Mouse (Mus musculus): ENCODE measurements around the gene Ckap5.
A peak's percentile ranks its signal among the peaks of the same experiment; 100 is the strongest.

Gene Ckap5

DNA sequence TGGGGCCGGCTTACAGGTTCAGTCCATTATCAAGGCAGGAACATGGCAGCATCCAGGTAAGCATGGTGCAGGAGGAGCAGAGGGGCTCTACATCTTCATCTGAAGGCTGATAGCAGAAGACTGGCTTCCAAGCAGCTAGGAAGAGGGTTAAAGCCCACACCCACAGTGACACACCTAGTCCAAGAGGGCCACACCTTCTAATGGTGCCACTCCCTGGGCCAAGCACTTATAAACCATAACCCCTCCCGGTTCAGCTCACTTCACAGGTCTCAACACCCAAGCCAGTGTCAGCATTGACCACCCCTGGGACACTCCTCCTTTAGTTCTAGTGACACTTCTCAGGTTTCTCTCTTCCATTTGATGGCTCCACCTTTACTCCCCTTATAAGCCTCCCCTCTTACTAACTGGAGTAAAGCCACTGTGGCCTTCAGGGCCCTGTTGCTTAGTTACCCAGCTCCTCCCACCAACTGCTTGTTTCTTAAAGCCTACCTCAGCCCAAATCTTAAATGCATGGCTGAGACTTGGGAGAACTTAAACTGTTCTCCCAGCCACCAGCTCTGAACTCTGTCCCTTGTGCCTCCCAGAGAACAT, 116.4 kb downstream of the Ckap5 start:
- TF ChIP-seq POU5F1 (IDR thresholded peaks at IDR 0.05; ENCODE audit: borderline replicate concordance, low read length), result no peak
- TF ChIP-seq CTCF (conservative IDR thresholded peaks at IDR 0.05; ENCODE audit: low read length), result no peak
- no peak for TF ChIP-seq NANOG (IDR thresholded peaks at IDR 0.05; ENCODE audit: borderline replicate concordance, low read length)
- Histone ChIP-seq H3K27me3 (ENCODE audit: insufficient read depth, low read length) (no peaks in the 10 kb centered on the region), H3K36me3 (ENCODE audit: insufficient read depth, low read length) (peaks cover 61% of the 10 kb centered on the region), H3K4me1 (replicated peaks; ENCODE audit: low read depth, low read length) (peaks cover 70% of the 10 kb centered on the region), H3K4me3 (replicated peaks; ENCODE audit: low read length) (no peak overlapping the region), H3K9me3 (ENCODE audit: low read length) (no peaks in the 10 kb centered on the region)

DNA sequence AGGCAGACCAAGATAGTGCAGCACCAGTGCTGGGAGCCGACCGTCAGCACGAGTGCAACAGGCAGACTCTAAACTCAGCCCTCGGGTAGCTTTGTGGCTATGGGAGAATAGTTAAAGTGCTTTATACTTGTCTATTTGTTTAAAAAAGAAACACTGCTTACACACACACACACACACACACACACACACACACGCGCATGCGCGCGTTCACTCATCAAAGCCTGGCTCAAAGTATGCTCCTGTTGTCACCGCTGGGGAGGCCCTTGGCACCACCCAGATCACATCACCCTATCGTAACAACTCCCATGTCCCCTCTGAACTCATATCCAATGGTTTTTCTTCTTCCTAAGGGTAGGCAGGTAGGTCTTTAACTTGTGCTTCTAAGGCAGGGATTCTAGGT, 117.5 kb downstream of the Ckap5 start:
- H3K4me3 ChIP-seq (replicated peaks; ENCODE audit: low read length), result no peak overlapping the region
- H3K36me3 ChIP-seq (ENCODE audit: insufficient read depth, low read length), result peaks cover 64% of the 10 kb centered on the region
- H3K27me3 ChIP-seq (ENCODE audit: insufficient read depth, low read length), result no peaks in the 10 kb centered on the region
- no peaks in the 10 kb centered on the region for H3K9me3 ChIP-seq (ENCODE audit: low read length)
- TF ChIP-seq CTCF (conservative IDR thresholded peaks at IDR 0.05; ENCODE audit: low read length), result no peak
- no peak for TF ChIP-seq POU5F1 (IDR thresholded peaks at IDR 0.05; ENCODE audit: borderline replicate concordance, low read length)
- no peak for TF ChIP-seq NANOG (IDR thresholded peaks at IDR 0.05; ENCODE audit: borderline replicate concordance, low read length)
- H3K4me1 ChIP-seq (replicated peaks; ENCODE audit: low read depth, low read length), result peaks cover 75% of the 10 kb centered on the region

DNA sequence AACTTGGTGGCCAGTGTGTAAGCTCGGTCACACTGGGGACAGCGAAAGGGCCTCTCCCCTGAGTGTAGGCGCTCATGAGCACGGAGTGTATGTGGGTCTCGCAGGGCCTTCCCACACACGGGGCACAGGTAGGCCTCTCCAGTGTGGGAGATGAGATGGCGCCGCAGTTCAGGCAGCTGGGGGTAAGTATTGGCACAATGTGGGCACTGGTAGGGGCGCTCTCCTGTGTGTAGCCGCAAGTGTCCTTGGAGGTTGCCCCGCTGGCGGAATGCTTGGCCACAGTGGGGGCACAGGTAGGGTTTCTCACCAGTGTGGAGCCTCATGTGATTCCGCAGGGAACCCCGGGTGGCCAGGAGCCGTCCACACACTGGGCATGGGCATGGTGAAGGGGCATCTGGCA, 118.8 kb downstream of the Ckap5 start:
- Histone ChIP-seq H3K36me3 (ENCODE audit: insufficient read depth, low read length) (peaks cover 64% of the 10 kb centered on the region), H3K27me3 (ENCODE audit: insufficient read depth, low read length) (no peaks in the 10 kb centered on the region), H3K4me1 (replicated peaks; ENCODE audit: low read depth, low read length) (peaks cover 74% of the 10 kb centered on the region), H3K9me3 (ENCODE audit: low read length) (no peaks in the 10 kb centered on the region), H3K4me3 (replicated peaks; ENCODE audit: low read length) (peak overlapping the region; percentile 67)
- TF ChIP-seq NANOG (IDR thresholded peaks at IDR 0.05; ENCODE audit: borderline replicate concordance, low read length) (no peak), CTCF (conservative IDR thresholded peaks at IDR 0.05; ENCODE audit: low read length) (no peak), POU5F1 (IDR thresholded peaks at IDR 0.05; ENCODE audit: borderline replicate concordance, low read length) (no peak)

DNA sequence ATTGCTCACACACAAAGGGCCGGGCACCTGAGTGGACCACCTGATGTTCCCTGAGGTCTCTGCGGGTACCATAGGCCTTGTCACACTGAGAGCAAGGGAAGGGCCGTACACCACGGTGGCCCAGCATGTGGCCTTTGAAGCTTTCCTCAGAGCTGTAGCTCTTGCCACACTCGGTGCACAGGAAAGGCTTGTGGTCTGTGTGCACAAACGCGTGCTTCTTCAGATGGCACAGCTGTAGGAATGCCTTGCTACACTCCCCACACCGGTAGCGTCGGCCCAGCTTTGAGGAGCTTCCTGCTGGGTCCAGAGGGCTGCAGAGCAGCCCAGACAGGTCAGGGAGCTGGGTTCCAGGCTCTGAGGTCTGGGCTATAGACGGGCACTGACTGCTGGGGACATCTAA, 119.2 kb downstream of the Ckap5 start:
- Histone ChIP-seq H3K4me1 (replicated peaks; ENCODE audit: low read depth, low read length) (peaks cover 79% of the 10 kb centered on the region), H3K4me3 (replicated peaks; ENCODE audit: low read length) (peak overlapping the region; percentile 67), H3K9me3 (ENCODE audit: low read length) (no peaks in the 10 kb centered on the region), H3K36me3 (ENCODE audit: insufficient read depth, low read length) (peaks cover 64% of the 10 kb centered on the region), H3K27me3 (ENCODE audit: insufficient read depth, low read length) (no peaks in the 10 kb centered on the region)
- TF ChIP-seq CTCF (conservative IDR thresholded peaks at IDR 0.05; ENCODE audit: low read length) (no peak), NANOG (IDR thresholded peaks at IDR 0.05; ENCODE audit: borderline replicate concordance, low read length) (no peak), POU5F1 (IDR thresholded peaks at IDR 0.05; ENCODE audit: borderline replicate concordance, low read length) (no peak)

DNA sequence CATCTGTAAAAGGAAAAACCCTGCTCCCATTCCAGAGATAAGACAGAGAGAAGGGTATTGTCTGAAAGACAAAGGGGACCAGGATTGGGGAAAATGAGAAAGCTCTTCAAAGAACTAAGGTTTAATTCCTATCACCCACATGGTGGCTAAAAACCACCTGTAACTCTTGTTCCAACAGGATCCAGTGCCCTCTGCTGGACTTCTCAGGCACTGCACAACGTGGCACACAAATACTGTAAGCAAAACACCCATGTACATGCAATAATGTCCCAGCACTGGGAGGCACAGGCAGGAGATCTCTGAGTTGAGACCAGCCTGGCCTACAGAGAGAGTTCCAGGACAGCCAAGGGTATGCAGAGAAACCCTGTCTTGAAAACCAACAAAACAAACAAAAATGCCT, 120.2 kb downstream of the Ckap5 start:
- TF ChIP-seq POU5F1 (IDR thresholded peaks at IDR 0.05; ENCODE audit: borderline replicate concordance, low read length) (no peak), CTCF (conservative IDR thresholded peaks at IDR 0.05; ENCODE audit: low read length) (peak; percentile 97)
- H3K9me3 ChIP-seq (ENCODE audit: low read length), result no peaks in the 10 kb centered on the region

DNA sequence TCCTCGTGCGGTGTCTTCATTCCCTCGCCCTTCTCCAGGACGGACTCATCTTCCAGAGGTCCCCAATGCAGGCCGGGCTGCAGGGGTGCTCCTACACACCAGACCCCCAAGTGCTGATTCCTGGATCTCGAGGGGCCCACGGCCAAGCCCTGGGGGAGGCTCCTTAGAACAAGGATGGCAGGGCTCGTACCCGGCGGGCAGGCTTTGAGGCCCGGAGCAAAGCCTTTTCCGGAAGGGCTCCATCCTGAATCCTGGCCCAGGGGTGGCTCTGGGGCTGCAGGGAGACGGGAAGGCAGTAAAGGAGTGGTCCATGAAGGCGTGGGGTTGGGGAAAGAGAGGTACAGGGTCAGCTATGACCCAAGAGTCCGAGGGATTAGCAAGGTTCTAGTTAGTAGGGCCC, 122.6 kb downstream of the Ckap5 start:
- no peak for TF ChIP-seq NANOG (IDR thresholded peaks at IDR 0.05; ENCODE audit: borderline replicate concordance, low read length)
- TF ChIP-seq CTCF (conservative IDR thresholded peaks at IDR 0.05; ENCODE audit: low read length), result no peak
- no peak for TF ChIP-seq POU5F1 (IDR thresholded peaks at IDR 0.05; ENCODE audit: borderline replicate concordance, low read length)
- Histone ChIP-seq H3K36me3 (ENCODE audit: insufficient read depth, low read length) (peaks cover 54% of the 10 kb centered on the region), H3K27me3 (ENCODE audit: insufficient read depth, low read length) (no peaks in the 10 kb centered on the region), H3K4me1 (replicated peaks; ENCODE audit: low read depth, low read length) (peaks cover 79% of the 10 kb centered on the region), H3K4me3 (replicated peaks; ENCODE audit: low read length) (peak overlapping the region; percentile 99), H3K9me3 (ENCODE audit: low read length) (no peaks in the 10 kb centered on the region)

More for the DNA sequence above, 120.2 kb downstream of the Ckap5 start:
- Histone ChIP-seq H3K27me3 (ENCODE audit: insufficient read depth, low read length) (no peaks in the 10 kb centered on the region), H3K4me3 (replicated peaks; ENCODE audit: low read length) (no peak overlapping the region), H3K36me3 (ENCODE audit: insufficient read depth, low read length) (peaks cover 63% of the 10 kb centered on the region), H3K4me1 (replicated peaks; ENCODE audit: low read depth, low read length) (peaks cover 87% of the 10 kb centered on the region)

DNA sequence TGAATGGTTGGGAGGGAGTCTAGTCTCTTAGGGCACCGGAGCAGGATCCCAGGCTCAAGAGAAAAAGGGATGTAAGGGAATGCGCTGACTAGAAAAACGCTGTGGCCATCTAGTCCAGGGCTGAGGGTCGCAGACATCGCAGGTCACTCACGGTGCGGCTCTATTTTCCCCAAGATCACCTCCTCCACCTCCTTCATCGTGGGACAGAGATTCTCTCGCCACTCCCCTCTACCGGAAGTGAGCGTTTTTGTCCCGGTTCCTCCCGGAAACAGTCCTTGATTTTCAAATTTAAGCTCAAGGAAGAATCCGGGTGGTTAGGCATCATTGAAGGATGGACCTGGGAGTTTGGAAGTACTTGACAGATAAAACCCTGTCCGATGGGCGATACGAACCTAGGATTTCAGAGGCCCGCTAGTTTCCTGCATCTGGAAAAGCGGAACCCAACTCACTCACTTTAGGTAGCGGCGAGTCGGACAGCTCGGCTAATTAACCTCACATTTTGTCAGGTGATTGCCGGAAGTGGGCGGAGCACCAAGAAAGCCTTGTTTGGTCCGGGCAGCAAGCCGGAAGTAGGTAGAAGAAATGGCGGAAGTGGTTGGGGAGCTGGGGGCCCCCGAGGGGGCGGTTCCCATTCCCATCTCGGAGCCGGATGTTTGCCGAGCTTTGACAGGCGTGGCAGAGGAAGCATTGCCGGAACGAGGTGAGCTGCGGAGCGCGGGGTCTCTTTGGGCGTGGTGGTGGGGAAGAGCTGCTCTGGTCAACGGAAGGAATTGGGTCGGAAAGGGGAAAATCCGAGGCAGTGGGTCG, 123.2 kb downstream of the Ckap5 start, which contains the start of the genes Zfp408 and Arhgap1:
Zfp408 (minus strand) TSS at position 239 of the 807 bp plus-strand sequence.
Arhgap1 (plus strand) TSS at position 308 of the 807 bp plus-strand sequence.
- H3K36me3 ChIP-seq (ENCODE audit: insufficient read depth, low read length), result peaks cover 54% of the 10 kb centered on the region
- H3K9me3 ChIP-seq (ENCODE audit: low read length), result no peaks in the 10 kb centered on the region
- H3K27me3 ChIP-seq (ENCODE audit: insufficient read depth, low read length), result no peaks in the 10 kb centered on the region
- no peak for TF ChIP-seq NANOG (IDR thresholded peaks at IDR 0.05; ENCODE audit: borderline replicate concordance, low read length)
- no peak for TF ChIP-seq CTCF (conservative IDR thresholded peaks at IDR 0.05; ENCODE audit: low read length)
- no peak for TF ChIP-seq POU5F1 (IDR thresholded peaks at IDR 0.05; ENCODE audit: borderline replicate concordance, low read length)
- H3K4me1 ChIP-seq (replicated peaks; ENCODE audit: low read depth, low read length), result peaks cover 73% of the 10 kb centered on the region
- H3K4me3 ChIP-seq (replicated peaks; ENCODE audit: low read length), result peak within 1 kb of the TSS; percentile 99

DNA sequence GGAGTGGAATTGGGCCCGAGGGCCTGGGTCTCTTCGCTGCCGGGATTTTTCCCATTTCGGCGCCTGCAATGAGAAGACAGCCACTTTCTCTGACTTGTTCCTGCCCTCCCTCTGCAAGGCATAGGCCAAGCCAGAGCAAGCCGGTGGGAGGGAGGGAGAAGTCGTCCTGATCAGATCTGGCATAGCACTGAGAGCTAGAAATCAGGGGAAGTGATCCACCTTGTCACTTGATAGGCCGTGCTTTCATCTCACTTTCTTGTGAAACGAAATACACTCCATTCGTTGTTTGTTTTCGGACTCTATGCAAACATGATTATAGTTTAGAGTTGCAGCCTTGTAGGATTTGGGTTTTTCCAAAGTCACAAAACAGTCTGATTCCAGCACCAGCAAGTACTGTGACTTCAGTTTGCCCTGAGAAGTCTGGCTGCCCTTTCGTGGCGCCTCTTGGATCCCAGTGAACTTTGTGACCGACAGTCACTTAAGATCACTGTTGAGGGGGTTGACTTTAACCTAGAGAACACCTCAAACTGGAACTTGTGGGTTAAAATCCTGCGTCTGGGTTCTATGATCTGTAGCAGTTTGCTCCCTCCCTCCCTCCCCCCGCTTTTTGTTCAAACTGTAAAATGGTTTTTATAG, 123.9 kb downstream of the Ckap5 start:
- TF ChIP-seq NANOG (IDR thresholded peaks at IDR 0.05; ENCODE audit: borderline replicate concordance, low read length), result no peak
- no peak for TF ChIP-seq POU5F1 (IDR thresholded peaks at IDR 0.05; ENCODE audit: borderline replicate concordance, low read length)
- peaks cover 70% of the 10 kb centered on the region for H3K4me1 ChIP-seq (replicated peaks; ENCODE audit: low read depth, low read length)
- H3K36me3 ChIP-seq (ENCODE audit: insufficient read depth, low read length), result peaks cover 54% of the 10 kb centered on the region
- peak overlapping the region; percentile 99 for H3K4me3 ChIP-seq (replicated peaks; ENCODE audit: low read length)
- H3K9me3 ChIP-seq (ENCODE audit: low read length), result no peaks in the 10 kb centered on the region
- H3K27me3 ChIP-seq (ENCODE audit: insufficient read depth, low read length), result no peaks in the 10 kb centered on the region

Measured in E14TG2a.4 (cell line).